Mouse (Mus musculus) intestine, embryonic 16.5 days (tissue): ENCODE results near the gene Ip6k2. TPM values are rescaled to one million over a fixed set of nuclear protein-coding genes. Genes with fewer than 3 reads are reported as not detected.

Source experiments
- microRNA-seq: library from miRNA; unstranded; fragments of <30 nt; microRNA quantifications from one replicate; pipeline ENCODE4, GENCODE M21; 2016
- polyA plus RNA-seq: library from polyadenylated mRNA; unstranded; fragments of >200 nt; fragmentation: Nextera tagmentation; extraction: Ambion mirVana; gene quantifications from 2 replicates; pipeline ENCODE4 v1.2.1, GENCODE M21; 2015

Ip6k2 gene
- polyA plus RNA-seq, 1 experiment from 2014 or later = 57.2 TPM

Small RNA genes within 50 kb of the gene (microRNA-seq; reads per million reads assigned to microRNA genes)
- not detected for gene Gm23156

Other genes starting within 250 kb of the Ip6k2 start
- 149 and 173 TPM in 2 replicates for gene Impdh2, start 223.5 kb upstream of the Ip6k2 start, polyA plus RNA-seq
- gene Ndufaf3, start 216.4 kb upstream of the Ip6k2 start, polyA plus RNA-seq = 41.1 and 42.1 TPM in 2 replicates
- gene Dalrd3, start 213.9 kb upstream of the Ip6k2 start, polyA plus RNA-seq = 100 and 115 TPM in 2 replicates
- gene Wdr6, start 205.1 kb upstream of the Ip6k2 start, polyA plus RNA-seq = 60.7 and 64.4 TPM in 2 replicates
- 4.5 and 5.0 TPM in 2 replicates for gene P4htm, start 186.1 kb upstream of the Ip6k2 start, polyA plus RNA-seq
- 41.2 and 42.9 TPM in 2 replicates for gene Arih2, start 134.4 kb upstream of the Ip6k2 start, polyA plus RNA-seq
- 111 and 117 TPM in 2 replicates for gene Slc25a20, start 121.7 kb upstream of the Ip6k2 start, polyA plus RNA-seq
- 32.8 and 36.9 TPM in 2 replicates for gene Prkar2a, start 94.5 kb upstream of the Ip6k2 start, polyA plus RNA-seq
- gene Nckipsd, start 24.6 kb downstream of the Ip6k2 start, polyA plus RNA-seq = 11.3 and 14.5 TPM in 2 replicates
- 0.47 and 0.61 TPM in 2 replicates for gene Celsr3, start 42.5 kb downstream of the Ip6k2 start, polyA plus RNA-seq
- 75.9 and 94.2 TPM in 2 replicates for gene Slc26a6, start 69.5 kb downstream of the Ip6k2 start, polyA plus RNA-seq
- 0.18 TPM in 1 of 2 replicates, not detected in the other for gene Tmem89, start 130.8 kb downstream of the Ip6k2 start, polyA plus RNA-seq
- 730 and 748 TPM in 2 replicates for gene Uqcrc1, start 152.8 kb downstream of the Ip6k2 start, polyA plus RNA-seq
- 0.99 and 1.2 TPM in 2 replicates for gene Col7a1, start 169.8 kb downstream of the Ip6k2 start, polyA plus RNA-seq
- not detected in 2 replicates for gene Ucn2, start 202.2 kb downstream of the Ip6k2 start, polyA plus RNA-seq
- 15.1 and 21.7 TPM in 2 replicates for gene Pfkfb4, start 208.0 kb downstream of the Ip6k2 start, polyA plus RNA-seq